Mouse (Mus musculus) right cerebral cortex, postnatal 36 days (tissue): Measurements from ENCODE around the gene Samd4.

Experiments
- DNase-seq, 2 experiments: peaks; one replicate each; pipeline ENCODE4 v3.0.0; 2022; ENCODE audit warnings: low spot score in 2 of 2, mixed read lengths in 1 of 2

The Samd4 gene

GRCm38 (mm10) chr14:46908858-46909257, 26.2 kb downstream of the Samd4 start:
- no peak for DNase-seq

GRCm38 (mm10) chr14:46912496-46912895, 29.8 kb downstream of the Samd4 start:
- DNase-seq = no peak

- no peak for DNase-seq
Measured at GRCm38 (mm10) chr14:46914356-46914755, 31.7 kb downstream of the Samd4 start.

- no peak for DNase-seq
Measured at GRCm38 (mm10) chr14:46915555-46915954, 32.9 kb downstream of the Samd4 start.

GRCm38 (mm10) chr14:46916581-46916980, 33.9 kb downstream of the Samd4 start:
- no peak for DNase-seq

GRCm38 (mm10) chr14:46917136-46917535, 34.5 kb downstream of the Samd4 start:
- no peak for DNase-seq

- DNase-seq = no peak
Measured at GRCm38 (mm10) chr14:46917581-46917980, 34.9 kb downstream of the Samd4 start.

GRCm38 (mm10) chr14:46920496-46920895, 37.8 kb downstream of the Samd4 start:
- DNase-seq = peak in 1 of 2 experiments; percentile 26

- no peak for DNase-seq
Measured at GRCm38 (mm10) chr14:46921178-46921975, 38.7 kb downstream of the Samd4 start.

GRCm38 (mm10) chr14:46923931-46924330, 41.3 kb downstream of the Samd4 start:
- no peak for DNase-seq

- DNase-seq = no peak
Measured at GRCm38 (mm10) chr14:46924422-46924821, 41.8 kb downstream of the Samd4 start.

- no peak for DNase-seq
Measured at GRCm38 (mm10) chr14:46928556-46928955, 45.9 kb downstream of the Samd4 start.

GRCm38 (mm10) chr14:46932121-46932520, 49.5 kb downstream of the Samd4 start:
- no peak for DNase-seq

GRCm38 (mm10) chr14:46932708-46933107, 50.1 kb downstream of the Samd4 start:
- no peak for DNase-seq

GRCm38 (mm10) chr14:46941077-46941476, 58.4 kb downstream of the Samd4 start:
- DNase-seq = no peak

- DNase-seq = peak; percentile 57 to 84
Measured at GRCm38 (mm10) chr14:46941896-46942812, 59.5 kb downstream of the Samd4 start.

GRCm38 (mm10) chr14:46944411-46944810, 61.8 kb downstream of the Samd4 start:
- no peak for DNase-seq

- DNase-seq = no peak
Measured at GRCm38 (mm10) chr14:46945903-46946490, 63.3 kb downstream of the Samd4 start.

GRCm38 (mm10) chr14:46947644-46948043, 65.0 kb downstream of the Samd4 start:
- no peak for DNase-seq

- no peak for DNase-seq
Measured at GRCm38 (mm10) chr14:46950527-46951384, 68.1 kb downstream of the Samd4 start.

GRCm38 (mm10) chr14:46952264-46952663, 69.6 kb downstream of the Samd4 start:
- no peak for DNase-seq
